Mouse (Mus musculus): ENCODE measurements around the gene Aldoc. TPM values are rescaled to one million over a fixed set of nuclear protein-coding genes. Genes with fewer than 3 reads are reported as not detected.

Aldoc gene
- polyA plus RNA-seq, 1 experiment from 2014 or later = 6.4 TPM

- ATAC-seq (replicated peaks; ENCODE audit: low FRiP score) = no peak
- H3K9ac ChIP-seq = no peak overlapping the region
- no peak overlapping the region for H3K4me2 ChIP-seq
- no peak overlapping the region for H3K4me3 ChIP-seq (replicated peaks)
- H3K4me1 ChIP-seq = peaks cover 68% of the 10 kb centered on the region
- no peaks in the 10 kb centered on the region for H3K36me3 ChIP-seq
- H3K9me3 ChIP-seq (replicated peaks) = no peaks in the 10 kb centered on the region
- no peaks in the 10 kb centered on the region for H3K27me3 ChIP-seq
- WGBS = 23% methylated on average over 3 of the region's 3 CpGs
- peak overlapping the region; percentile 28; the same call in 1 of the 2 replicates for H3K27ac ChIP-seq
These were observed 49.4 kb downstream of the Aldoc start for GRCm38 (mm10) chr11:78372166-78372565.

- 41% methylated on average over 7 of the region's 7 CpGs for WGBS
- Histone ChIP-seq H3K36me3 (no peaks in the 10 kb centered on the region), H3K9me3 (replicated peaks) (no peaks in the 10 kb centered on the region), H3K4me2 (no peak overlapping the region), H3K4me3 (replicated peaks) (no peak overlapping the region), H3K27ac (peak overlapping the region; percentile 28; the same call in 1 of the 2 replicates), H3K27me3 (no peaks in the 10 kb centered on the region), H3K9ac (no peak overlapping the region), H3K4me1 (peaks cover 69% of the 10 kb centered on the region)
- 0 out of 2 replicates have a peak, but pooled peaks have one; percentile 6 for ATAC-seq (replicated peaks; ENCODE audit: low FRiP score)
These were observed 49.8 kb downstream of the Aldoc start for GRCm38 (mm10) chr11:78372610-78373009.

GRCm38 (mm10) chr11:78374147-78374546 is 51.4 kb downstream of the Aldoc start:
- WGBS = 46% methylated on average over 8 of the region's 8 CpGs
- Histone ChIP-seq H3K27me3 (no peaks in the 10 kb centered on the region), H3K9me3 (replicated peaks) (no peaks in the 10 kb centered on the region), H3K4me3 (replicated peaks) (no peak overlapping the region), H3K9ac (no peak overlapping the region), H3K4me1 (peaks cover 73% of the 10 kb centered on the region), H3K36me3 (no peaks in the 10 kb centered on the region), H3K27ac (peak overlapping the region; percentile 84), H3K4me2 (no peak overlapping the region)
- ATAC-seq (replicated peaks; ENCODE audit: low FRiP score) = peak; percentile 86

Other genes starting within 250 kb of the Aldoc start
- 34.2 and 38.4 TPM in 2 replicates for gene Eral1, start 242.6 kb upstream of the Aldoc start, polyA plus RNA-seq (2015; fragmentation: Nextera tagmentation; extraction: Ambion mirVana)
- gene Fam222b, start 228.3 kb upstream of the Aldoc start, polyA plus RNA-seq (2015; fragmentation: Nextera tagmentation; extraction: Ambion mirVana) = 14.5 and 18.2 TPM in 2 replicates
- gene Traf4, start 157.4 kb upstream of the Aldoc start, polyA plus RNA-seq (2015; fragmentation: Nextera tagmentation; extraction: Ambion mirVana) = 94.2 and 99.5 TPM in 2 replicates
- gene Nek8, start 146.3 kb upstream of the Aldoc start, polyA plus RNA-seq (2015; fragmentation: Nextera tagmentation; extraction: Ambion mirVana) = 21.1 and 25.0 TPM in 2 replicates
- gene Tlcd1, start 146.3 kb upstream of the Aldoc start, polyA plus RNA-seq (2015; fragmentation: Nextera tagmentation; extraction: Ambion mirVana) = 28.7 and 31.8 TPM in 2 replicates
- gene Rpl23a, start 139.4 kb upstream of the Aldoc start, polyA plus RNA-seq (2015; fragmentation: Nextera tagmentation; extraction: Ambion mirVana) = 1,327 and 1,492 TPM in 2 replicates
- 113 and 132 TPM in 2 replicates for gene Rab34, start 134.5 kb upstream of the Aldoc start, polyA plus RNA-seq (2015; fragmentation: Nextera tagmentation; extraction: Ambion mirVana)
- gene Proca1, start 129.6 kb upstream of the Aldoc start, polyA plus RNA-seq (2015; fragmentation: Nextera tagmentation; extraction: Ambion mirVana) = 3.1 and 4.3 TPM in 2 replicates
- gene Sdf2, start 77.2 kb upstream of the Aldoc start, polyA plus RNA-seq (2015; fragmentation: Nextera tagmentation; extraction: Ambion mirVana) = 78.6 and 84.5 TPM in 2 replicates
- 27.3 and 29.4 TPM in 2 replicates for gene Supt6, start 77.0 kb upstream of the Aldoc start, polyA plus RNA-seq (2015; fragmentation: Nextera tagmentation; extraction: Ambion mirVana)
- gene 2610507B11Rik, start 61.2 kb upstream of the Aldoc start, polyA plus RNA-seq (2015; fragmentation: Nextera tagmentation; extraction: Ambion mirVana) = 76.0 and 81.8 TPM in 2 replicates
- gene BC030499, start 32.1 kb upstream of the Aldoc start, polyA plus RNA-seq (2015; fragmentation: Nextera tagmentation; extraction: Ambion mirVana) = 0.32 and 0.43 TPM in 2 replicates
- gene Spag5, start 21.4 kb upstream of the Aldoc start, polyA plus RNA-seq (2015; fragmentation: Nextera tagmentation; extraction: Ambion mirVana) = 43.3 and 47.4 TPM in 2 replicates
- 77.5 and 86.2 TPM in 2 replicates for gene Pigs, start 5.4 kb downstream of the Aldoc start, polyA plus RNA-seq (2015; fragmentation: Nextera tagmentation; extraction: Ambion mirVana)
- gene Unc119, start 20.5 kb downstream of the Aldoc start, polyA plus RNA-seq (2015; fragmentation: Nextera tagmentation; extraction: Ambion mirVana) = 40.2 and 44.9 TPM in 2 replicates
- 0.10 TPM in 1 of 2 replicates, not detected in the other for gene Foxn1, start 63.6 kb downstream of the Aldoc start, polyA plus RNA-seq (2015; fragmentation: Nextera tagmentation; extraction: Ambion mirVana)
- gene Slc13a2, start 99.2 kb downstream of the Aldoc start, polyA plus RNA-seq (2015; fragmentation: Nextera tagmentation; extraction: Ambion mirVana) = 1.1 and 1.2 TPM in 2 replicates
- gene Slc46a1, start 142.7 kb downstream of the Aldoc start, polyA plus RNA-seq (2015; fragmentation: Nextera tagmentation; extraction: Ambion mirVana) = 21.1 and 21.3 TPM in 2 replicates
- 1.5 and 1.8 TPM in 2 replicates for gene Sarm1, start 174.8 kb downstream of the Aldoc start, polyA plus RNA-seq (2015; fragmentation: Nextera tagmentation; extraction: Ambion mirVana)
- 4.5 and 8.1 TPM in 2 replicates for gene Vtn, start 176.1 kb downstream of the Aldoc start, polyA plus RNA-seq (2015; fragmentation: Nextera tagmentation; extraction: Ambion mirVana)
- not detected in 2 replicates for gene Sebox, start 180.5 kb downstream of the Aldoc start, polyA plus RNA-seq (2015; fragmentation: Nextera tagmentation; extraction: Ambion mirVana)
- gene Tmem199, start 189.2 kb downstream of the Aldoc start, polyA plus RNA-seq (2015; fragmentation: Nextera tagmentation; extraction: Ambion mirVana) = 56.7 and 57.1 TPM in 2 replicates
- gene Poldip2, start 189.2 kb downstream of the Aldoc start, polyA plus RNA-seq (2015; fragmentation: Nextera tagmentation; extraction: Ambion mirVana) = 169 and 171 TPM in 2 replicates
- gene Tnfaip1, start 213.4 kb downstream of the Aldoc start, polyA plus RNA-seq (2015; fragmentation: Nextera tagmentation; extraction: Ambion mirVana) = 81.8 and 88.2 TPM in 2 replicates
- 134 and 145 TPM in 2 replicates for gene Ift20, start 213.4 kb downstream of the Aldoc start, polyA plus RNA-seq (2015; fragmentation: Nextera tagmentation; extraction: Ambion mirVana)
- 80.4 and 82.3 TPM in 2 replicates for gene Tmem97, start 227.8 kb downstream of the Aldoc start, polyA plus RNA-seq (2015; fragmentation: Nextera tagmentation; extraction: Ambion mirVana)